Mouse (Mus musculus) CH12.LX (cell line): Measurements from ENCODE around the gene Akr1c20.

Experiments
- CHD2 ChIP-seq: IDR thresholded peaks from 2 replicates; pipeline ENCODE4 v1.6.1; 2011; ENCODE audit warnings: low read length, improper control_type of control experiment
- CTCF ChIP-seq, 2 experiments: IDR thresholded peaks in 1 of 2; conservative IDR thresholded peaks in 1 of 2; 2 replicates each; pipeline ENCODE4 v1.5.1; 2011 to 2012; ENCODE audit warnings: low read depth in 2 of 2, low read length in 2 of 2, improper control_type of control experiment in 1 of 2, inconsistent platforms in 1 of 2, mild to moderate bottlenecking in 1 of 2, moderate library complexity in 1 of 2
- IRF4 ChIP-seq: IDR thresholded peaks from 2 replicates; pipeline ENCODE4 v1.6.1; 2014; ENCODE audit warnings: low read depth, mild to moderate bottlenecking, inconsistent platforms, low read length, improper control_type of control experiment
- UBTF ChIP-seq: IDR thresholded peaks from 2 replicates; pipeline ENCODE4 v1.6.1; 2012; ENCODE audit warnings: low read depth, mild to moderate bottlenecking, inconsistent platforms, low read length, improper control_type of control experiment, moderate library complexity

DNA sequence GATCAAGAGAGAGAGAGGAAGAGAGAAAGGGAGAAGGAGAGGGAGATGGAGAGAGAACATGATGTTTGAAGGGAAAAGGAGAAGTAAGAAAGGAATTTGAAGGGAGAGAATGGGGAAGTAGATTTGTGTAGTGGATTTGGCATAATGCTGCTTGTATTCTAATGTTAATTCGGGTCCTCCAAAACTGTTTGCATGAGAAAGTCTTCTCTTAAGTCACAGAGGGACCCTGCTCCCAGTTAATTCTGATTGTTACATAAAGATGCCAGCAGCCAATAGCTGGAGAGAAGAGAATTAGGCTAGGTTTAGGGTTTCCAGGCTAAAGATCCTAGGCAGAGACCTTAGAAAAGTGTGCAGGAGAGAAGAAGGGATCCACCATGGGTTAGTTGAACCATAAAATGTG lies 36.0 kb upstream of the Akr1c20 start:
- no peak for TF ChIP-seq UBTF
- no peak for TF ChIP-seq CTCF (conservative IDR thresholded peaks at IDR 0.05 in 1 of 2, IDR thresholded peaks at IDR 0.05 in 1 of 2; ENCODE audit: low read depth in 2 of 2, low read length in 2 of 2)
- no peak for TF ChIP-seq CHD2
- TF ChIP-seq IRF4, result no peak
